Mouse (Mus musculus) bone marrow, adult 2 months (tissue): ENCODE data around the gene Gtf2h2.

Experiments
- CTCF ChIP-seq: fragments of 200-500 bp; IDR thresholded peaks from 2 replicates; pipeline ENCODE4 v1.5.1; 2011; ENCODE audit warnings: low read length, control low read depth; ENCODE audit not compliant: control insufficient read depth, insufficient read depth
- POLR2A ChIP-seq: fragments of 200-500 bp; IDR thresholded peaks from 2 replicates; pipeline ENCODE4 v1.6.1; 2011; ENCODE audit warnings: low read depth, mild to moderate bottlenecking, control low read depth, low read length, borderline replicate concordance; ENCODE audit not compliant: control insufficient read depth

DNA sequence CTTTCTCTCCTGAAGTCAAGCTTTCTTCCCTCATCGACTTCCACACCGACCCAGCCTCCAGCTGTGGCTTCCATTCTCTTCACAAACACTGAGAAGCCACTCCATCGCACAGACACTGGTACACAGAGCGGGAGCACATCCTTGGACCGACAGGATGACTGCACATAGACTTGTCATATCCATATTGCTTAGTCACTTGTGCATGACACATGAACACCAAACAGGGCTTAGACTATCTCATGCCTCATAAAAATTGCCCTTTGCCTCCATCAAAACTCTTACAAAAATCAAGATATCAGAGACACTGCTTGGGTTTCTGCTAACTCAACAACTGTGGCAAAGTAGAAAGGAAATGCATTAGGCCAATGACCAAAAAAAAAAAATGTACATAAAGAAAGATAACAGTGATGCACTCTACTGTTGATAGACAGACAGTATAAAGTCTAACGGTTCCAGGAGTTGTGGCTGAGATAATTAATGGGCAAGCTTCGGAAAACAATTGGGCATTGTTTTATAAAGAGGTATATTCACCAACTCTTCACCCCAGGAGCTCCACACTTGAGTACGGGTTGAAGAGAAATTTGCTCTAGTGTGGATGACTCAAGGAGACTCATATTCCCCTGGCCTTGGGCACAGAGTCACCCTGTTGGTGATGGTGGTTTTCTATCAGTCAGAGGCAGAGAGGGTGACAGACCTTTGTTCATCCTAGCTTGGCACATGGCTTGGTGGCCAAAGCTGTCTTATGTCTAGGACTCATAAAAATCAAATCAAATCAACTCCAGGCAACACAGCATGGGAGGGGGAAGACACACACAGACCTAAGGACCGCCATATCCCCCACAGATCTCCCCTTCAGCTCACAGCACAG lies 29.6 kb upstream of the Gtf2h2 start:
- TF ChIP-seq CTCF: no peak
- TF ChIP-seq POLR2A: no peak
